Comparison of ENCODE assay signal across 8 mouse cellular contexts in genomic region chr9:52167863-52168685, GRCm38 (mm10). TPM values are rescaled to one million over a fixed set of nuclear protein-coding genes. Genes with fewer than 3 reads are reported as not detected.
DNase-seq lines count a peak whose midpoint lies in the region; ATAC-seq and TF ChIP-seq lines count a peak whose summit lies in the region.

TSS of gene Zc3h12c (minus strand) at chr9:52168572.

- TF ChIP-seq POLR2A in bone marrow, adult 2 months (IDR thresholded peaks at IDR 0.05; ENCODE audit: borderline replicate concordance, control insufficient read depth, low read depth, low read length), result no peak
- no peak for TF ChIP-seq POLR2A in embryonic fibroblast, embryonic 13.5 days (IDR thresholded peaks at IDR 0.05; ENCODE audit: low read depth, low read length)

- no peaks in the 10 kb centered on the region for H3K27me3 ChIP-seq in heart, embryonic 12.5 days (replicated peaks)
- H3K27me3 ChIP-seq in kidney, embryonic 15.5 days, result peaks cover 19% of the 10 kb centered on the region; the same call in 1 of the 2 replicates
- peaks cover 45% of the 10 kb centered on the region for H3K27me3 ChIP-seq in liver, embryonic 12.5 days (replicated peaks)
- H3K27me3 ChIP-seq in stomach, embryonic 16.5 days (ENCODE audit: control insufficient read depth, insufficient read depth, low read length), result no peaks in the 10 kb centered on the region; the same call in 1 of the 2 replicates

- no peaks in the 10 kb centered on the region for H3K9me3 ChIP-seq in heart, embryonic 12.5 days (replicated peaks)
- H3K9me3 ChIP-seq in kidney, embryonic 15.5 days (replicated peaks), result no peaks in the 10 kb centered on the region
- H3K9me3 ChIP-seq in liver, embryonic 12.5 days (replicated peaks), result no peaks in the 10 kb centered on the region
- no peaks in the 10 kb centered on the region for H3K9me3 ChIP-seq in stomach, embryonic 16.5 days (replicated peaks; ENCODE audit: control insufficient read depth, low read length)

- H3K27ac ChIP-seq in bone marrow, adult 2 months (ENCODE audit: control insufficient read depth, insufficient read depth, low read depth, low read length, poor library complexity), result peak within 1 kb of the TSS; percentile 73
- peak within 1 kb of the TSS; percentile 15 for H3K27ac ChIP-seq in embryonic fibroblast, embryonic 13.5 days (ENCODE audit: insufficient read depth, low read length)
- peak within 1 kb of the TSS; percentile 96 for H3K27ac ChIP-seq in heart, embryonic 12.5 days (ENCODE audit: poor library complexity, severe bottlenecking)
- H3K27ac ChIP-seq in kidney, embryonic 15.5 days, result peak within 1 kb of the TSS; percentile 95
- H3K27ac ChIP-seq in liver, embryonic 12.5 days, result peak within 1 kb of the TSS; percentile 67
- peak within 1 kb of the TSS; percentile 90 for H3K27ac ChIP-seq in stomach, embryonic 16.5 days (ENCODE audit: low read length)

- peak within 1 kb of the TSS; percentile 99 for H3K9ac ChIP-seq in heart, embryonic 12.5 days
- peak within 1 kb of the TSS; percentile 94 for H3K9ac ChIP-seq in kidney, embryonic 15.5 days
- peak within 1 kb of the TSS; percentile 78 for H3K9ac ChIP-seq in liver, embryonic 12.5 days
- peak within 1 kb of the TSS; percentile 95 for H3K9ac ChIP-seq in stomach, embryonic 16.5 days (ENCODE audit: low read length)

- under 1% methylated on average over 88 of the region's 100 CpGs for WGBS in bone marrow, adult 2 months
- under 1% methylated on average over 90 of the region's 100 CpGs for WGBS in heart, embryonic 12.5 days
- WGBS in kidney, embryonic 15.5 days, result under 1% methylated on average over 99 of the region's 100 CpGs
- under 1% methylated on average over 87 of the region's 100 CpGs for WGBS in liver, embryonic 12.5 days (ENCODE audit: insufficient replicate concordance)
- WGBS in stomach, embryonic 16.5 days, result under 1% methylated on average over 76 of the region's 100 CpGs

- H3K4me3 ChIP-seq in bone marrow, adult 2 months (replicated peaks; ENCODE audit: control insufficient read depth, low read depth, low read length), result peak within 1 kb of the TSS; percentile 68
- peak within 1 kb of the TSS; percentile 65 for H3K4me3 ChIP-seq in embryonic fibroblast, embryonic 13.5 days (ENCODE audit: insufficient read depth, low read length)
- peak within 1 kb of the TSS; percentile 98 for H3K4me3 ChIP-seq in heart, embryonic 12.5 days
- H3K4me3 ChIP-seq in kidney, embryonic 15.5 days (replicated peaks), result peak within 1 kb of the TSS; percentile 92
- H3K4me3 ChIP-seq in liver, embryonic 12.5 days, result peak within 1 kb of the TSS; percentile 72
- peak within 1 kb of the TSS; percentile 78 for H3K4me3 ChIP-seq in stomach, embryonic 16.5 days (replicated peaks; ENCODE audit: low read length)

- H3K36me3 ChIP-seq in heart, embryonic 12.5 days, result no peaks in the 10 kb centered on the region
- no peaks in the 10 kb centered on the region for H3K36me3 ChIP-seq in kidney, embryonic 15.5 days
- H3K36me3 ChIP-seq in liver, embryonic 12.5 days, result no peaks in the 10 kb centered on the region
- H3K36me3 ChIP-seq in stomach, embryonic 16.5 days (ENCODE audit: control insufficient read depth, insufficient read depth, low read length), result no peaks in the 10 kb centered on the region

- peak; percentile 43 for DNase-seq in CD4-positive, CD25-positive, alpha-beta regulatory T cell, adult 2 months (ENCODE audit: low read depth, low spot score)
- peak; percentile 87 for DNase-seq in neural tube, embryonic 10.5 days (ENCODE audit: extremely low spot score, low spot score)

- TF ChIP-seq CTCF in bone marrow, adult 2 months (IDR thresholded peaks at IDR 0.05; ENCODE audit: control insufficient read depth, insufficient read depth, low read length), result no peak
- TF ChIP-seq CTCF in embryonic fibroblast, embryonic 13.5 days (IDR thresholded peaks at IDR 0.05; ENCODE audit: borderline replicate concordance, insufficient read depth, low read length), result no peak

- H3K4me2 ChIP-seq in heart, embryonic 12.5 days, result peak within 1 kb of the TSS; percentile 83
- peak within 1 kb of the TSS; percentile 74 for H3K4me2 ChIP-seq in kidney, embryonic 15.5 days
- H3K4me2 ChIP-seq in liver, embryonic 12.5 days, result peak within 1 kb of the TSS; percentile 96
- peak within 1 kb of the TSS; percentile 65 for H3K4me2 ChIP-seq in stomach, embryonic 16.5 days (ENCODE audit: low read depth, low read length)

- no peaks in the 10 kb centered on the region; the same call in 1 of the 2 replicates for H3K4me1 ChIP-seq in bone marrow, adult 2 months (ENCODE audit: control insufficient read depth, insufficient read depth, low read length)
- peaks cover 6% of the 10 kb centered on the region for H3K4me1 ChIP-seq in embryonic fibroblast, embryonic 13.5 days (ENCODE audit: control insufficient read depth, insufficient read depth, low read length)
- peaks cover 19% of the 10 kb centered on the region; the same call in 1 of the 2 replicates for H3K4me1 ChIP-seq in heart, embryonic 12.5 days (replicated peaks)
- peaks cover 18% of the 10 kb centered on the region for H3K4me1 ChIP-seq in kidney, embryonic 15.5 days
- H3K4me1 ChIP-seq in liver, embryonic 12.5 days, result peaks cover 30% of the 10 kb centered on the region
- peaks cover 4% of the 10 kb centered on the region for H3K4me1 ChIP-seq in stomach, embryonic 16.5 days (ENCODE audit: control insufficient read depth, insufficient read depth, low read length)

- ATAC-seq in heart, embryonic 12.5 days (ENCODE audit: insufficient number of reproducible peaks, low FRiP score), result peak; percentile 83
- peak; percentile 82 for ATAC-seq in kidney, embryonic 15.5 days (replicated peaks; ENCODE audit: low FRiP score)
- ATAC-seq in liver, embryonic 12.5 days, result peak; percentile 79
- peak; percentile 80 for ATAC-seq in stomach, embryonic 16.5 days (ENCODE audit: insufficient read depth, low FRiP score)

RNA-seq across cellular contexts. Expression of gene Zc3h12c, which starts in this region (rescaled TPM):
- polyA plus RNA-seq in bone marrow, adult 2 months (2011; ENCODE audit: insufficient read depth, insufficient read length, low replicate concordance, missing spikeins), result 0.59 and 2.1 TPM in 2 replicates
- 5.6 and 5.7 TPM in 2 replicates for polyA plus RNA-seq in embryonic fibroblast, embryonic 13.5 days (2011; ENCODE audit: insufficient read length, low read depth, missing spikeins)
- polyA plus RNA-seq in heart, embryonic 12.5 days (2016; fragmentation: Nextera tagmentation; extraction: Ambion mirVana), result 4.0 and 4.6 TPM in 2 replicates
- 3.4 and 3.5 TPM in 2 replicates for polyA plus RNA-seq in kidney, embryonic 15.5 days (2015; fragmentation: Nextera tagmentation; extraction: Ambion mirVana)
- polyA plus RNA-seq in liver, embryonic 12.5 days (2016; fragmentation: Nextera tagmentation; extraction: Ambion mirVana), result 0.73 and 0.74 TPM in 2 replicates
- 1.5 and 2.2 TPM in 2 replicates for polyA plus RNA-seq in stomach, embryonic 16.5 days (2015; fragmentation: Nextera tagmentation; extraction: Ambion mirVana)

Comparison
In these comparisons a context has a peak if more than half of its experiments do, and no peak if none do; other contexts are left out.
1. Peak in every context shown above with its lines: DNase-seq, ATAC-seq, H3K4me3 ChIP-seq and H3K27ac ChIP-seq.
2. Peak in ATAC-seq, H3K4me3 ChIP-seq, H3K27ac ChIP-seq, H3K9ac ChIP-seq and H3K4me2 ChIP-seq in liver, embryonic 12.5 days; RNA of the gene not detected or under 1 TPM.
3. H3K27ac ChIP-seq: peak in every context shown above with its lines; median percentile 96 in heart, embryonic 12.5 days; 95 in kidney, embryonic 15.5 days; 90 in stomach, embryonic 16.5 days; 73 in bone marrow, adult 2 months; 67 in liver, embryonic 12.5 days; 15 in embryonic fibroblast, embryonic 13.5 days.